Mouse (Mus musculus) cerebellum, postnatal 4 days (tissue): Measurements from ENCODE around the gene Olfr49.
"Not testable (repeated sequence)": the region's sequence is repeated elsewhere in the genome, so short reads cannot be mapped to it uniquely, and the experiment has no call there.

Experiments
- DNase-seq, 2 experiments: peaks; one replicate each; pipeline ENCODE4 v3.0.0; 2022; ENCODE audit warnings: low spot score in 2 of 2, mixed read lengths in 1 of 2

Olfr49 gene

DNA sequence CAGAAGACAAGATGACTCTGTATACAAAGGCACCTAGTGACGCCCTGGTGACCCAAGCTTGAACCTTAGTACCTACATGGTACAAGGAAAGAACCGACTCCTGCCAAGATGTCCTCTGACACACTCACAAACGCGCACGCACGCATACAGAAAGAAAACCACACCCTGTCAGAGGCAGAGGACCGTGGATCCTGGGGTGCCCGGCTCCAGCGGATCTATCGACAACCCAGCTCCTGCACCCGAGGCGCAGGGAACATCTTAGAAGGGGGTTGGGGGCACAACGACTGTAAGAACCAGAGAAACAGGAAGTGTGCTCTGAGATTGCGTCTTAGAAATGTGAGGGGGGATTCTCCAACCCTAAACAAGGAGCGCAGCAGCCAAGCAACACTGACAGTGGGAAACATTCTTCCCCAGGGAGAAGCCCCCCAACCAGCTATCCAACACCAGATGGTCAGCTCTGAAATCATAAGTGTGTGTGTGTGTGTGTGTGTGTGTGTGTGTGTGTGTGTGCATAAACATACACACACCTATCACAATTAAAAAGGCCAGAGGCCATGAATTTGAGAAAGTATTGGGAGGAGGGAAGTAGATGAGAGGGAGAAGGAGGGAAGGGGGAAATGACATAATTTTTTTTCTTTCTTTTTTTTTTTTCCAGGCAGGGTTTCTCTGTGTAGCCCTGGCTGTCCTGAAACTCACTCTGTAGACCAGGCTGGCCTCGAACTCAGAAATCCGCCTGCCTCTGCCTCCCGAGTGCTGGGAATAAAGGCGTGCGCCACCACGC is 53.4 kb downstream of the Olfr49 start:
- no peak for DNase-seq

DNA sequence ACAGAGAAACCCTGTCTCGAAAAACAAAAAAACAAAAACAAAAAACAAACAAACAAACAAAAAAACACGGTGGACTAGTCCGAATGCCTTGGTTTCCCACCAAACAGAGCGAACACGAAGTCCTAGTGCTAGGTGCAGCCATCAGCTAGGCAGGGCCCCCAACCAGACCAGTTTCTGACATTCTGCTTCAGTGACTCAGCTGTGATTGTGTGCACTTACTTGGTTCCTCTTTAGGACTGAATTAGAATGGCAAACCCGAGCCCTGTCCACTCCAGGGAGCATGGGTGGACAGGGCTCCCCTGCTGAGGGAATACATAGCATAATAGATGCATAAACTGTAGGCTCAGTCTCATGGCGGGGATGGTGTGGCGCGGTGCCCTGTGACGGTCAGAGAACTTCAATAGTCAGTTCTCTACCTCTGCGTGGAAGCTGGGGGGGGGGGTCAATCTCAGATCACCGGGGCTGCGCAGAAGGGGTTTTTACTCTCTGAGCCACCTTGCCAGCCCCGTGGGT is 54.0 kb downstream of the Olfr49 start:
- DNase-seq: no peak

DNA sequence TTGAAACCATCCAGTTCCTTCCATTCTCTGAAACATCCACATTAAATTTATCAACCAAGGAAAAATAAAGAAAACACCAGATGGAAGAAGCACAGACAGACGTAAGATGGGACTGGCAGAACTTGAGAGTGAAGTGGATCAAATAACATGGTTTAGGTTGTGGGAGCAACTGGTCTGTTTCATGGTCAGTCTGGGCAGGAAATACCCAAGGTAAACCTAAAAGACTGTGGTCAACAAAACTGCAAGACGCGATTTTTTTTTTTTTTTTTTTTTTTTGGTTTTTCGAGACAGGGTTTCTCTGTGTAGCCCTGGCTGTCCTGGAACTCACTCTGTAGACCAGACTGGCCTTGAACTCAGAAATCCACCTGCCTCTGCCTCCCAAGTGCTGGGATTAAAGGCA is 54.9 kb downstream of the Olfr49 start:
- not testable (repeated sequence) for DNase-seq

DNA sequence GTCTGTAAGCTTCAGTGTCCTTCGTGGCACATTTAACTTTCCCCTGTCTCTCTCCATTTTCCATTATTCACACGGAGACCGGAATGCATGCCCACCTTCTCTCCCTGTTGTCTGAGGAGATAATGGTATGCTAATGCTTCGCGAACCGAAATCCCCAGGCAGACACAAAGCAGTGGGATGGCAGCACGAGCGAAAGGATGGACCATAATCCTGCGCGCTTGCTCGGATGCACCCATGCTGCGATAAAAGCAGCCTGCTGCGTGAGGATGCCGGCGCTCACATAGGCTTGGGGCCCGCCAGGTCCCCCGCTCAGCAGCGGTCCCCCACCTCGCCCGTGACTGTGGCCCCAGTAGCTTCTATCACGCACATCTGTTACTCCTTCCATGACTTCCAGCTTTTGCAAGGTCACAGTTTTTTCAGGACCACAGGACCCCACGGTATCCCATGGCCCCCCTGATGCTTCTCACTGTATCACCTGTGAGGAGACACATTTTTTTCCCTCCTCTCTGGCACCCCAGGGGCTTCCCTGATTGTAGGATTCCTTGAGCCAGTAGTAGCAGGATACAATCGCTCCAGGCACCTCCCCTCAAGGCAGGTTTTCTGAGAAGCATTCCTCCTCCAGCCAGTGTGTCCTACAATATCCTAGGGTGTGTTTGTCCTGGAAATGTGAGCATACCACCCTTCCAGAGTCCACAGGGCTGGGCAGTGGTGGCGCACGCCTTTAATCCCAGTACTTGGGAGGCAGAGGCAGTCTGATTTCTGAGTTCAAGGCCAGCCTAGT is 55.6 kb downstream of the Olfr49 start:
- DNase-seq: no peak

GRCm38 (mm10) chr14:54228501-54228900 is 56.2 kb downstream of the Olfr49 start:
- DNase-seq: no peak
